Mouse (Mus musculus) hindbrain, embryonic 16.5 days (tissue): ENCODE measurements around the gene Plod1. TPM values are rescaled to one million over a fixed set of nuclear protein-coding genes. Genes with fewer than 3 reads are reported as not detected.
A peak's percentile ranks its signal among the peaks of the same experiment; 100 is the strongest.

Experiments
- ATAC-seq: fragments of 200-750 bp; cut with Nextera tagmentation; 2 replicates; pipeline ENCODE4 v1.8.0; 2017; ENCODE audit warnings: moderate TSS enrichment, moderate library complexity
- H3K27ac ChIP-seq: fragments of 300-500 bp; sonication (generic); 2 replicates; pipeline ENCODE4 v1.5.1; 2014; ENCODE audit warnings: low read depth, mild to moderate bottlenecking, control low read depth, low read length, moderate library complexity
- H3K27me3 ChIP-seq: fragments of 300-500 bp; sonication (generic); replicated peaks from 2 replicates; pipeline ENCODE4 v1.6.1; 2014; ENCODE audit warnings: low read length; ENCODE audit not compliant: control insufficient read depth, insufficient read depth
- H3K36me3 ChIP-seq: fragments of 300-500 bp; sonication (generic); 2 replicates; pipeline ENCODE4 v1.6.1; 2014; ENCODE audit warnings: mild to moderate bottlenecking, low read length, moderate library complexity, mixed read lengths; ENCODE audit not compliant: control insufficient read depth, insufficient read depth
- H3K4me1 ChIP-seq: fragments of 300-500 bp; sonication (generic); 2 replicates; pipeline ENCODE4 v1.6.1; 2014; ENCODE audit warnings: low read depth, low read length; ENCODE audit not compliant: control insufficient read depth, insufficient read depth
- H3K4me2 ChIP-seq: fragments of 300-500 bp; sonication (generic); 2 replicates; pipeline ENCODE4 v1.6.1; 2014; ENCODE audit warnings: mild to moderate bottlenecking, low read length, control low read depth, moderate library complexity
- H3K4me3 ChIP-seq: fragments of 300-500 bp; sonication (generic); 2 replicates; pipeline ENCODE4 v1.5.1; 2014; ENCODE audit warnings: mild to moderate bottlenecking, low read length, control low read depth, moderate library complexity
- H3K9ac ChIP-seq: fragments of 300-500 bp; sonication (generic); 2 replicates; pipeline ENCODE4 v1.6.1; 2014; ENCODE audit warnings: low read depth, mild to moderate bottlenecking, control low read depth, low read length, moderate library complexity
- H3K9me3 ChIP-seq: fragments of 300-500 bp; sonication (generic); 2 replicates; pipeline ENCODE4 v1.6.1; 2014; ENCODE audit warnings: mild to moderate bottlenecking, low read length, moderate library complexity; ENCODE audit not compliant: control insufficient read depth
- WGBS: fragments of 180-500 bp; shearing (Covaris S2); extraction: QIAGEN DNeasy Blood & Tissue Kit; methylation state at CpG from one replicate; pipeline ENCODE4 v1.1.7; 2014; 5-methylcytosine and 5-hydroxymethylcytosine counted together
- polyA plus RNA-seq: library from polyadenylated mRNA; unstranded; fragments of >200 nt; fragmentation: Nextera tagmentation; extraction: Ambion mirVana; gene quantifications from 2 replicates; pipeline ENCODE4 v1.2.1, GENCODE M21; 2015

The Plod1 gene
- polyA plus RNA-seq, 1 experiment from 2014 or later: 28.4 TPM

- Histone ChIP-seq H3K4me3 (peak within 1 kb of the TSS; percentile 98), H3K4me2 (peak within 1 kb of the TSS; percentile 99), H3K9me3 (no peaks in the 10 kb centered on the region), H3K9ac (peak within 1 kb of the TSS; percentile 93), H3K36me3 (peaks cover 11% of the 10 kb centered on the region), H3K27me3 (no peaks in the 10 kb centered on the region; the same call in 1 of the 2 replicates), H3K27ac (peak within 1 kb of the TSS; percentile 80), H3K4me1 (peaks cover 29% of the 10 kb centered on the region)
- WGBS: under 1% methylated on average over 31 of the region's 35 CpGs
- ATAC-seq: peak; percentile 64
These were observed 4.0 kb upstream of the Plod1 start, which contains the start of gene 2510039O18Rik for GRCm38 (mm10) chr4:147940576-147941044. Gene 2510039O18Rik (plus strand): TSS chr4:147940895.

GRCm38 (mm10) chr4:147940111-147940510, 3.5 kb upstream of the Plod1 start:
- peaks cover 29% of the 10 kb centered on the region for H3K4me1 ChIP-seq
- 0 out of 2 replicates have a peak, but pooled peaks have one; percentile 6 for ATAC-seq
- WGBS: 32% methylated on average over 9 of the region's 9 CpGs
- H3K9me3 ChIP-seq: no peaks in the 10 kb centered on the region
- H3K4me3 ChIP-seq: no peak overlapping the region; the same call in 1 of the 2 replicates
- no peak overlapping the region for H3K9ac ChIP-seq
- peaks cover 6% of the 10 kb centered on the region for H3K36me3 ChIP-seq
- no peaks in the 10 kb centered on the region; the same call in 1 of the 2 replicates for H3K27me3 ChIP-seq
- H3K4me2 ChIP-seq: peak overlapping the region; percentile 99
- H3K27ac ChIP-seq: peak overlapping the region; percentile 64

GRCm38 (mm10) chr4:147938148-147939096, 1.9 kb upstream of the Plod1 start:
- H3K27ac ChIP-seq: no peak overlapping the region
- no peak overlapping the region for H3K4me3 ChIP-seq
- H3K9ac ChIP-seq: no peak overlapping the region
- H3K9me3 ChIP-seq: no peaks in the 10 kb centered on the region
- H3K4me1 ChIP-seq: peaks cover 27% of the 10 kb centered on the region
- no peaks in the 10 kb centered on the region; the same call in 1 of the 2 replicates for H3K27me3 ChIP-seq
- ATAC-seq: no peak
- WGBS: 73% methylated on average over 14 of the region's 14 CpGs
- H3K4me2 ChIP-seq: no peak overlapping the region
- no peaks in the 10 kb centered on the region for H3K36me3 ChIP-seq

GRCm38 (mm10) chr4:147937486-147937885, 919 bp upstream of the Plod1 start:
- no peaks in the 10 kb centered on the region for H3K36me3 ChIP-seq
- ATAC-seq: no peak
- no peak overlapping the region for H3K27ac ChIP-seq
- no peak overlapping the region for H3K9ac ChIP-seq
- 59% methylated on average over 5 of the region's 5 CpGs for WGBS
- no peak overlapping the region for H3K4me3 ChIP-seq
- no peaks in the 10 kb centered on the region; the same call in 1 of the 2 replicates for H3K27me3 ChIP-seq
- peaks cover 18% of the 10 kb centered on the region for H3K4me1 ChIP-seq
- H3K4me2 ChIP-seq: no peak overlapping the region
- H3K9me3 ChIP-seq: no peaks in the 10 kb centered on the region

- no peak for ATAC-seq
These were observed 454 bp upstream of the Plod1 start for GRCm38 (mm10) chr4:147937021-147937420.

DNA sequence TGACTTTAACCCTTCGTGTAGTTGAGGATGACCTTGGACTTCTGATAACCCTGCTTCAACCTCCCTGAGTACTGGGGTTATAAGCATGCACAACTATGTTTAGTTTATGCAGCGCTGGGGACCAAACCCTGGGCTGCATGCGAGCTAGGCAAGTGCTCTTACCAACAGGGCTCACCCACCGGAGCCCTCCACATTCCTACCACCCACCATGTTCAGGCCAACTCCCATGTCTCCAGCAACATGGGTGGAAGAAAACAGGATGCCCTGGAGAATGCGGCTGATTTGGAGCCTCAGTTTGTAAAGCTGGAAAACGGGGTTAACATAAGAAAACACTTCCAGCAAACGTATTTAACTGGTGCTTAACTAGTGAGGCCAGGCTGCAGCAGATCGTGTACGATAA, 663 bp downstream of the Plod1 start:
- Histone ChIP-seq H3K27ac (no peak overlapping the region), H3K4me3 (peak overlapping the region; percentile 70), H3K9me3 (no peaks in the 10 kb centered on the region), H3K4me1 (peaks cover 7% of the 10 kb centered on the region), H3K9ac (peak overlapping the region; percentile 74), H3K4me2 (peak overlapping the region; percentile 88), H3K27me3 (no peaks in the 10 kb centered on the region; the same call in 1 of the 2 replicates), H3K36me3 (no peaks in the 10 kb centered on the region)
- no peak for ATAC-seq
- WGBS: 24% methylated on average over 9 of the region's 9 CpGs

More at GRCm38 (mm10) chr4:147937021-147937420, 454 bp upstream of the Plod1 start:
- no peaks in the 10 kb centered on the region for H3K9me3 ChIP-seq
- H3K9ac ChIP-seq: peak overlapping the region; percentile 74
- H3K4me3 ChIP-seq: peak overlapping the region; percentile 70
- H3K27ac ChIP-seq: no peak overlapping the region; the same call in 1 of the 2 replicates
- H3K4me2 ChIP-seq: peak overlapping the region; percentile 88
- H3K27me3 ChIP-seq: no peaks in the 10 kb centered on the region; the same call in 1 of the 2 replicates
- H3K4me1 ChIP-seq: peaks cover 14% of the 10 kb centered on the region
- 46% methylated on average over 3 of the region's 3 CpGs for WGBS
- H3K36me3 ChIP-seq: no peaks in the 10 kb centered on the region

- no peaks in the 10 kb centered on the region; the same call in 1 of the 2 replicates for H3K27me3 ChIP-seq
- ATAC-seq: no peak
These were observed 2.0 kb downstream of the Plod1 start for GRCm38 (mm10) chr4:147934611-147935010.

DNA sequence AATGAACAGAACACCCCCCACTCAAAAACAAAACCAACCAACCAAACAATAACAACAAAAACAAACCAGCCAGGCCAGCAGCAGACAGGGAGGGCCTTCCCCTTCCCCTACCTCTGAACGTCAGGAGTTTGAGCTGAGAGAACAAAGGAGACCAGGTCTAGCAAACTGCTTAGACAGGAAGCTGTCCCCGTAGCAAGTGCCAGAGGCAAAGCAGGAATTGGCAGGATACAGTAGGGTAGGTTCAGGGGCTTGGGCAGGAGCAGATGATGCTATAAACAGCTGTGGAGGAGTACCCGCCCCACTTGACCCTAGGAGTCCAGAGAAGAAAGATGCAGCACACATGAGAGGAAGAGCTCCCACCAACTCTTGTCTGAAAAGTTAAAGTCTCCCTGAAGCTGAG, 2.4 kb downstream of the Plod1 start:
- ATAC-seq: no peak

More at GRCm38 (mm10) chr4:147934611-147935010, 2.0 kb downstream of the Plod1 start:
- H3K36me3 ChIP-seq: no peaks in the 10 kb centered on the region
- WGBS: 85% methylated on average over 4 of the region's 4 CpGs
- no peak overlapping the region for H3K9ac ChIP-seq
- H3K9me3 ChIP-seq: no peaks in the 10 kb centered on the region
- no peak overlapping the region for H3K27ac ChIP-seq
- H3K4me3 ChIP-seq: no peak overlapping the region
- peaks cover 3% of the 10 kb centered on the region for H3K4me1 ChIP-seq
- no peak overlapping the region for H3K4me2 ChIP-seq

GRCm38 (mm10) chr4:147930946-147931345, 5.6 kb downstream of the Plod1 start:
- ATAC-seq: no peak
- no peaks in the 10 kb centered on the region for H3K27me3 ChIP-seq
- H3K27ac ChIP-seq: no peak overlapping the region
- no peak overlapping the region for H3K4me2 ChIP-seq
- H3K4me1 ChIP-seq: peaks cover 1% of the 10 kb centered on the region
- WGBS: 95% methylated on average over 14 of the region's 14 CpGs
- H3K9ac ChIP-seq: no peak overlapping the region; the same call in 1 of the 2 replicates
- no peak overlapping the region for H3K4me3 ChIP-seq
- H3K9me3 ChIP-seq: no peaks in the 10 kb centered on the region
- H3K36me3 ChIP-seq: no peaks in the 10 kb centered on the region

More for the DNA sequence above, 2.4 kb downstream of the Plod1 start:
- Histone ChIP-seq H3K9me3 (no peaks in the 10 kb centered on the region), H3K27ac (no peak overlapping the region), H3K4me1 (peaks cover 3% of the 10 kb centered on the region), H3K36me3 (no peaks in the 10 kb centered on the region), H3K27me3 (no peaks in the 10 kb centered on the region; the same call in 1 of the 2 replicates), H3K4me2 (0 out of 2 replicates have a peak overlapping the region, but pooled peaks have one; percentile 13), H3K4me3 (no peak overlapping the region), H3K9ac (no peak overlapping the region)
- 63% methylated on average over 3 of the region's 3 CpGs for WGBS
